Mouse (Mus musculus): ENCODE measurements around the gene Vav2.

- TF ChIP-seq CTCF (IDR thresholded peaks at IDR 0.05; ENCODE audit: insufficient read depth, low read length) (no peak), POLR2A (IDR thresholded peaks at IDR 0.05; ENCODE audit: borderline replicate concordance, extremely low read depth, low read depth, low read length) (no peak)
Measured at GRCm38 (mm10) chr2:27281771-27282170, 145.1 kb downstream of the Vav2 start.
